Mouse (Mus musculus) mesoderm, embryonic 11.5 days (tissue): ENCODE data around the gene D6Ertd527e.

Source experiments
- DNase-seq: peaks from one replicate; pipeline ENCODE4 v3.0.0-alpha.2; 2012; ENCODE audit warnings: low read depth, low spot score

Gene D6Ertd527e

GRCm38 (mm10) chr6:87151427-87151826, 46.9 kb downstream of the D6Ertd527e start:
- peak; percentile 14 for DNase-seq

GRCm38 (mm10) chr6:87152461-87153230, 48.1 kb downstream of the D6Ertd527e start:
- no peak for DNase-seq

- DNase-seq, result no peak
Observed at GRCm38 (mm10) chr6:87153231-87153580, 48.7 kb downstream of the D6Ertd527e start.

- no peak for DNase-seq
Observed at GRCm38 (mm10) chr6:87153836-87154235, 49.3 kb downstream of the D6Ertd527e start.

DNA sequence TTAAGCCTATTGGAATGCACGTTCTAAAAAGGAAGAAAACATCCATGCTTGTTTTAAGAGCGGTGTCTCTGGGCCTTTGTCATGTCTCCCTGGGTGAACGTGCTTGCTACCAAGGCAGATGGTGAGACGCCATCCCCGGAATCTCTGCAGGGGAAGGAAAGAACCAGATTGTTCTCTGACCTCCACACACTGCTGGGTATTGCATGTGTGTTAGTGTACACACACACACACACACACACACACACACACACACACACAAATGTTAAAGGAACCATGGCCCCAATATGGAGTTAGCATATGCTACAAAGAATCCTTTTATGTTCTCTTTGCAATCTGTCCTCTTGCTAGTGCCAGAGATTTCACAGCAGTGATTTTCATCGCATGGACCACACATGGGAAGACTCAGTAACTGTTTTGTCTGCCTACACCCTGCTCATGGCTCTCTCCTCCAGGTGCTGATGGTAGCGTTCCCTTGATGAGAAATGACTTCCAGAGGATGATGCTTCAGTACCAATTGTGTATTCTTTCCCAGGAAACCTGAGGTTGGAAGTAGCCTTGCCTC, 53.6 kb downstream of the D6Ertd527e start:
- no peak for DNase-seq

GRCm38 (mm10) chr6:87160196-87160595, 55.6 kb downstream of the D6Ertd527e start:
- DNase-seq, result peak; percentile 51

DNA sequence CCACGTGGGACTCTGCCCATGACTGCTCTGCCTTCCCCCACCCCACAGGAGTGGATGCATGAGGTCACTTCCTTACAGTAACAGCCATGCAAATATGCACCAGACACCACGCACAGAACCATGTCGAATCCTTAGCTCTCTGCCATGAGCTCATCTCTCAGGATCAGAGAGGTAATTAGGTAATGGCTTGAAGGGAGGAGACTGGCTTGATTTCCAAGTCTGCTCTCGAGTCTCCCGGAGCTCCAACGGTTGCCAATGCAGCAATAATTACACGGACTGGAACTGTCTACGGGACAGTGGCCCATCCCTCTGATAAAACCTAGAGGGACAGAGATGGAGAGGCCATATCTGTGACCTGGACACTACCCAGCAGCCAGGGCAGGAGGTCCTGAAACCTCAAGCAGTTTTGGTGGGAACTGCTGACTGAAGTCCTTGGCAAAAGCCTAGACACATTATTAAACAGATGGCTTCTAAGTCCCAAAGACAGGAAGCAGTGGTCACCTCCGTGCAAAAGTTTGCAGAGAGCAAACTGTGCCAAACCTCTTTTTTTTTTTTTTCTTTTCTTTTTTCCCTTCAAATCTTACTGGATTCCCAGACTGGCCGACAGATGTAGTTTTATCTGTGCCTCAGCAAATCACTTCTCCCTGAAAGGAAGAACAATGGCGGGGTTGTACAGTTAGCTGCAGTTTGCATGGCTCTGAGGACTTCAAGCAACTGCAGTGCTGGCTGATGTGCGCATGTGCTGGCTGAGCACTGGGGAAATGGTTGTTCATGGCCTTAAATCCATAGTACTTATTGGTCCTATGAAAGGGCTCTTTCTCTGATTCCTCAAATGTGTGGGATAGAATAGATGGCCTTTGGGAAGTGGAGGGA, 57.1 kb downstream of the D6Ertd527e start:
- DNase-seq, result peak; percentile 16
